Mouse (Mus musculus) heart, postnatal 25 days (tissue): ENCODE results near the gene Mylk. TPM values are rescaled to one million over a fixed set of nuclear protein-coding genes. Genes with fewer than 3 reads are reported as not detected.
"Not testable (repeated sequence)": the region's sequence is repeated elsewhere in the genome, so short reads cannot be mapped to it uniquely, and the experiment has no call there.

Source experiments
- DNase-seq: peaks from one replicate; pipeline ENCODE4 v3.0.0; 2022; ENCODE audit warnings: low spot score
- intact Hi-C: fragments of 180-260 bp; cut with DNase I; formaldehyde crosslinking; loops from one replicate; pipeline ENCODE4 v1.15.1; 2025
- total RNA-seq, 2 experiments: library from RNA; stranded (reverse); gene quantifications; 2 replicates each; pipeline ENCODE4 v1.2.3; 2021

The Mylk gene
- 10 to 100 TPM; 29.2 to 42.1 TPM for total RNA-seq

- peak; percentile 75 for DNase-seq
- intact Hi-C loops = no loop called here
These were observed at the start of gene Mylk for GRCm38 (mm10) chr16:34745065-34745585. Mylk (plus strand) TSS chr16:34745210.

DNA sequence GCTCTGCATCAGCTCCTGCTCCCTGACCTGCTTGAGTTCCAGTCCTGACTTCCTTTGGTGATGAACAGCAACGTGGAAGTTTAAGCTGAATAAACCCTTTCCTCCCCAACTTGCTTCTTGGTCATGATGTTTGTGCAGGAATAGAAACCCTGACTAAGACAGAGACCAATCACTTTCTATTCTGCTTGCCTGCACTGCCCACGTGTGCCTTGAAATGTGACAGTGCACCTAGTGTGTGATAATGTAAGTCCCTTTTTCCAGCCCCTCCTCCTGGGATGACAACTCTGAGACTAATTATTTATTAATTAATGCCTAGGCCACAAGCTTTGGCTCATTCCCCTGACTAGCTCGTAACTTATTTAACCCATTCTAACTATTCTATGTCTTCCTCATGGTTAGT, 46.3 kb upstream of the Mylk start:
- DNase-seq, intact Hi-C loops: not testable (repeated sequence)

GRCm38 (mm10) chr16:34700165-34700827, 44.7 kb upstream of the Mylk start:
- intact Hi-C loops = loop anchor here (1.0 to 5.0 kb wide), 3 partner anchors 33 to 508 kb away; no protein-coding TSS in a partner anchor
- peak; percentile 27 for DNase-seq

DNA sequence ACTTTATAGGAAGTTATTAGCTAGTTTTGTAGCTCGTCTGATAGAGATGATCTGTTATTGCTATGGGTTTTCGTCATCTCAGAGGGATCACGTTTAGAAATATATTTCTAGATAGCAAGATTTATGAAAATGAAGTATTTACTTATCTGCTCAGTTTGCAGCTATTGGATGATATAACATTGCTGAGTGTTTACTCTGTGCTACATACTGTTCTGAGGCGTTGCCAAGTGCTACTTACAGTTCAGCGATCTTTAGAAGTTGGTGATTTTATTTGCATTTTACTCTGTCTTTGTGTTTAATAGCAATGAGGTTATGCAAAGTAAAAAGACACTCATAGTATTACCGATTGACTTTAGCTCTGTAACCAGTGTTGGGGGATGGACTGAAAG, 44.2 kb upstream of the Mylk start:
- intact Hi-C loops = loop anchor here (1.0 to 5.0 kb wide), 3 partner anchors 34 to 509 kb away; no protein-coding TSS in a partner anchor

DNA sequence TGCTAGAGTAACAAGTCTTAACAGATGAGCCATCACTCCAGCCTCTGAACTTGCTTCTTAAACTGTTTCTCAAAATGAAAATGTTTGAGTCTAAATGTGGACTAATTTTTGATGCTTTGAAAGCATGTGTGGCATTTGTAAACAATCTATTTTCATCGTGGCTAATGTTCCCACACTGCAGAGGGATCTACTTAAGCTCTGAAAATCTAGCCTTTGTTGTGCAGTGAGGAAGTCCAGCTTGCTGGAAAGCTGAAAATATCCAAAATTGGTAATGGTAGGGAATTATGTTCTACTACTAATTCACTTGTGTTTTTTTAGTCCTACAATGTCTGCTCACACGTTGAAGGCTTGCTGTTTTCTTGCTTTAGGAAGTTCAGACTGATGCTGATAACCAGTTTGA, 39.0 kb upstream of the Mylk start:
- intact Hi-C loops = no loop called here
- no peak for DNase-seq

More for the DNA sequence above, 44.2 kb upstream of the Mylk start:
- no peak for DNase-seq

DNA sequence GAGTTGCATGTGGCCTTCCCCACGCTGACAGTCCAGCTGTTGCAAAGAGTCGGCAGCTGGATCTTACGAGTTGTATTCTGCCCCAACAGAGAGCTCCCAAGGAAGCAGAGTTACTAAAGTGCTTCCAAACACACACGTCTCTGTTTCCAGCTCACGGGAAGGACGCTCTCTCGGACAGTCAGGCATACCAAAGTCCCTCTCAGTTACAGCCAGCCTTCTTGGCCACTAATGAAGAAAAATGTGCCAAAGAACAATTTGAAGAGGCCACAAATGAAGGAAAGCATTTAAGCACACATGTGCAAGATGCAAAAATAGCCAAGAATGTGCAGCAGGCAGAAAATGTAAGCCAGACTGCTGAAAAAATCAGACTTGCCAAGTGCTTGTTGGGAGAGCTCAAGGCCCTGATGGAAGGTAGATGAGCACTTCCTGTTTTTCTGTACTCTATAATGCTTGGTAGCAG, 38.5 kb upstream of the Mylk start:
- no peak for DNase-seq
- intact Hi-C loops = no loop called here

- DNase-seq = no peak
- intact Hi-C loops = loop anchor here (5.0 kb wide), 1 partner anchor 179 kb away; no protein-coding TSS in a partner anchor
These were observed 33.5 kb upstream of the Mylk start for GRCm38 (mm10) chr16:34711481-34711880.

- intact Hi-C loops = no loop called here
These were observed 19.9 kb upstream of the Mylk start for GRCm38 (mm10) chr16:34725156-34725555.

DNA sequence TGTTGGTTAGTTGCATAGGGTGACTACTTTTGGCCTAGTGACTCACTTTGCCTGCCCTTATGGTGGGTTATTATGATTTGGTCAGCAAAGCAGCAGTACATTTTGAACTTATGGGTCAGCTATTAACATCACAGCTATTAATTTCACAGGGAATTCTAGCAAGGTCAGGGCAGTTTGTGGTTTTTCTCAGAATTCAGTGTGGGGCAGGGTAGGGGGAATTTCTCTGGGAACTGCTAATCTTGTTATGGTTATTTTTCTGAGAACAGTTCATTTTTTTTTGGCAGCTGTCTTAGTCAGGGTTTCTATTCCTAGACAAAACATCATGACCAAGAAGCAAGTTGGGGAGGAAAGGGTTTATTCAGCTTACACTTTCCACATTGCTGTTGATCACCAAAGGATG, 16.4 kb upstream of the Mylk start:
- intact Hi-C loops, DNase-seq: not testable (repeated sequence)

More at GRCm38 (mm10) chr16:34725156-34725555, 19.9 kb upstream of the Mylk start:
- no peak for DNase-seq

- intact Hi-C loops = no loop called here
These were observed 15.6 kb upstream of the Mylk start for GRCm38 (mm10) chr16:34729371-34729770.

GRCm38 (mm10) chr16:34738656-34739233, 6.3 kb upstream of the Mylk start:
- DNase-seq = no peak
- intact Hi-C loops = no loop called here

More at GRCm38 (mm10) chr16:34729371-34729770, 15.6 kb upstream of the Mylk start:
- no peak for DNase-seq

- intact Hi-C loops = no loop called here
- DNase-seq = no peak
These were observed 2.1 kb upstream of the Mylk start for GRCm38 (mm10) chr16:34742930-34743329.

DNA sequence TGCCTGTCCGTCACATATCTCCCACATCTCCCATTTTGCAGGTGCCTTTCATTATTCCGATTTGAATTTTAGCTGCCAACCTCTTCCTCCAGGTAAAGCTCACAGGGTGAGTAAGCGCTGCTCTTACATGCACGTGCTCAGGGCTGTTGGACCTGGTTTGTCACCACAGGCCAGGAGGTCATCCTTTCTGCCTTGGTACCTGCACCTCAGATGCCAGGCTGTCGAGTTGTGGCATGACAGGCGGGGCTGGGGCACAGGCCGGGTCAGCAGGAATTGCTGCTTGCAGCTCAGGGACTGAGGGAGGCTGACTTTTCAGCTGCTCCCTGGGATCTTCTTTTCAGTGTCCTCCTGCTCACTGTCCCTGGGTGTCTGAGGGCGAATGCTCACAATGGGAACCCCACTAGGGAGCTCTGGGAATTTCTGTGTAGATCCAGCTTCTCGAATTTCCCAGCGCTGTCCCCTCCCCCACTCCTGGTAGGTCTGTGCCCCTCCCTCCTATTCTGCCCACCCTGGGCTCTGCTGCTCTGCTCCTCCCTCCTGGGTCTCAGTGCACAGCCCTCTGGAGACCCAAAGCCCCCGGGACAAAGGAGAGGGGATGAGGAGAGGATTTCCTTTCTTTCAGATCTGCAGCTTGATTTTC, 3.2 kb downstream of the Mylk start:
- intact Hi-C loops = no loop called here
- no peak for DNase-seq

DNA sequence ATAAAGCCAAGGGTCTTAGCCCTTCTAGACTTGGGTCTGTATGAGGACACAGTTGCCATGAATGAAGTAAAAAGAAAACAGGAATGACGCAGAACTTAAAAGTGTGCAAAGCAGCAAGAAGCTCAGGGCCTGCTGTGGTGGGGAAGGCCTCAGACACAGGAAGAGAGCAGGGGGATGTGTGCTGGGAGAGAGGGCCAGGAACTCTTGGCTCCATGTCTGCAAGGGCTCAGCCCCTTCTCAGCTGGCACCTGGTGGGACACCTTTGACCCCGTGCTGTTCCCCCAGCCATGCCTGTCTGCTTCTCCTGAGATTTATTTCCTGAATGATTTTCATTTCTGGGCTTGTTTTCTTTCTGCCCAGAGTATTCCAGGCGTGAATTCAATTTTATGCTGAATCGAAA, 4.5 kb downstream of the Mylk start:
- intact Hi-C loops = no loop called here
- no peak for DNase-seq

DNA sequence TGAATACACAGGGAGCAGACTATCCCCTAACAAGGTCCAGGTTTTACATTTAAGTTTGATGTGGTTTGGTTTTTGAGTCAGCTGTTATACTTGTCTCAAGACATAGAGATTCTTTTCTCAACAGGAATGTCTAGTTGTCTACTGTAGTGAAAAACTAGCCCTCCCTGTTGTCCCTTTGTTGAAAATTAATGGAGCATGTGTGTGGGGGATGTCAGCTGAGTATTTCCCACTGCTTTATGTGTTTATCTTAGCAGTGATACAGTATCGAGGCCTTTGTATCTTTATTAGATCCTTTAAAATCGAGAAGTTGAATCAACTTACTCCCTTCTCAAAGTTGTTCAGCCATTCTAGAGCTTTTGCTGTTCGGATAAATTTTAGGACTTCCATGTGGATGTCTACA, 7.0 kb downstream of the Mylk start:
- intact Hi-C loops = no loop called here
- no peak for DNase-seq

- no peak for DNase-seq
- intact Hi-C loops = no loop called here
These were observed 8.0 kb downstream of the Mylk start for GRCm38 (mm10) chr16:34752977-34753376.

DNA sequence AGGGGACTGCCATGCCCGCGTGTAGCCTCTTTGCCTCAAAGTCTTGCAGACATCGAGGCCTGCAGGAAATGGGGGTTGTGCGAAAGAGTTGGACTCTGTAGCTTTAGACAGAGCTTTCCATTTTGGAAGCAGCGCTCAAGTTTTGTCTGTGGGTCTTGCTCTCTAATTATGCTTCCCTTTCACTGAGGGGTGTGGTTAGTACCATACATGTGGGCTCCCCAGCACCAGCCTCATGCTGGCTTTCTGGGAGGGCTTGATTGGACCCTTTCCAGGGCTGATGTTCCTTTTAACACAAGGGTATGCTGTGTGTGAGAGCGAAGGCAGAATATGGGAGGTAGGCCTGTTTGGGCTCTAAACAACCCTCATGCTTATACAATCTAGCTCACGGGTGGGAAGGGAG, 12.0 kb downstream of the Mylk start:
- intact Hi-C loops = no loop called here
- no peak for DNase-seq

- intact Hi-C loops = no loop called here
- no peak for DNase-seq
These were observed 13.2 kb downstream of the Mylk start for GRCm38 (mm10) chr16:34758205-34758604.

DNA sequence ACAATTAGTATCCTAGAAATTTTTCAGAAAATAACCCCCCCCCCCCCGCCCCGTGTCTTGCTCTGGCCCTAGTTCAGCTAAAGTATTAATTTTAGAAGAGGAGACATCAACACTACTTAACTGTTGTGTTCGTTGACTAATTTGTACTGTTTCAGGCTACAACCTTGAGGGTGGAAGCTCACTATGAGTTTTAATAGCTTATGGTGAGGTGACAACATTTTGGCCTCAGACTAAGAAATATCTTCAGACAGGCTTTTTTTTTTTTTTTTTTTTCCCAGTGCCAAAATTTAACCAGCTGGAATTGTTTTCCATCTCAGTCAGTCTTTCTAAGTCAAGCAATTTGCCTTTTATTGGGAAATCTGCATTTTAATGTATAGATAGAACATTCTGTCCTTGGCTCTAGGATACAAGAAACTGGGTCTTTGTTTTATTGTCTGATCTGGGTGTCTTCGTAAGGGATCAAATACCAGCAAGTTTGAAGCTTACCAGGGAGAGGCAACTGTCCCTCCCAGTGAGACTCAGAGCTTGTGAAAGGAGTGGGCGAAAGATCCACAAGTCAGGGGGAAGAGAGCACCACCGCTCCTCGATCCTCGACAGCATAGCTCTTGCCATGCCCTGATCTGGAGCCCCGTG, 19.1 kb downstream of the Mylk start:
- intact Hi-C loops = no loop called here
- DNase-seq = no peak

GRCm38 (mm10) chr16:34765666-34766065, 20.7 kb downstream of the Mylk start:
- intact Hi-C loops = no loop called here
- DNase-seq = no peak
